Mouse (Mus musculus) thymus, adult 2 months (tissue): ENCODE data around the gene Abce1.

Experiments used
- CTCF ChIP-seq: fragments of 200-500 bp; IDR thresholded peaks from 2 replicates; pipeline ENCODE4 v1.5.1; 2012; ENCODE audit warnings: mild to moderate bottlenecking, control low read depth, low read length, moderate library complexity, borderline replicate concordance; ENCODE audit not compliant: control insufficient read depth, poor library complexity, insufficient read depth; ENCODE audit errors: extremely low read depth
- POLR2A ChIP-seq: fragments of 200-500 bp; IDR thresholded peaks from 2 replicates; pipeline ENCODE4 v1.6.1; 2012; ENCODE audit warnings: mild to moderate bottlenecking, low read length, control low read depth, moderate library complexity; ENCODE audit not compliant: control insufficient read depth, poor library complexity, insufficient read depth; ENCODE audit errors: extremely low read depth

DNA sequence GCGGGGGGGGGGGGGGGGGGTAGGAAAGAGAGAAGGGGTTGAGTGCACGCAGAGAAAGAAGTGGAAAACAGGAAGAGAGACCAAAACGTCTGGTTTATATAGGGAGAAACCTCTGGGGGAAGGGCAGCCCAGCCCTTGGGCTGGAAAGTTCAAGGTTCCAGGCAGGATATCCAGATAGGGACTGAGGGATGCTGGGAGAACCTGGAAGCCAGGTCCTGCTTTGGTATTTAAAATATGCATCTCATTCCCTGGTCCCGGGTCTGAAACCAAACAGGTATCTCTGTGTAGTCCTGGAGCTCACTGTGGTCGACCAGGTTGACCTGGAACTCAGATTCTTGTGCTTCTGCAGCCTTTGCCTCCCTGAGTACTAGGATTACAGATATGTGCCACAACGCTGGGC, 1.1 kb upstream of the Abce1 start:
- TF ChIP-seq POLR2A (no peak), CTCF (no peak)
